Mouse (Mus musculus): ENCODE data around the gene Slc25a30. TPM values are rescaled to one million over a fixed set of nuclear protein-coding genes. Genes with fewer than 3 reads are reported as not detected.

The Slc25a30 gene
- polyA plus RNA-seq, 1 experiment from 2014 or later: 5.3 TPM

DNA sequence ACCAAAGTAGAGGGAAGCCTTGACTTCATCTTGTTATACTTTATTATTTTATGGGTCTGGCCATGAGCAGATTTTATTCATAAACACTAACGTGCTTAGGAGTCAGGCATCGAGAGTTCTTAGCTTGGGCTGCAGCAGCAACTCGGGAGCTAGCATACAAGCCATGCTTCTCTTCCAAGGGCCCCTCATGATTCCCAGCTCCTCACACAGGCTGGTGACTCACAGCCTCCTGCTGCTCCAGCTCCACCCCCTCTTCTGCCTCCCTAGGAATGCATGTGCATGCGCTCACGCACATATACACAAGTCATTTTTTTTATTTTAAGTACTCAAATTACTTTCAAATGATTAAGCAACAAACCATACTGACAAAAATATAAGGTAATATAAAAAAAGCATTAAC is 58.7 kb downstream of the Slc25a30 start:
- no peak overlapping the region for H3K27ac ChIP-seq
- H3K9me3 ChIP-seq: no peaks in the 10 kb centered on the region
- H3K4me3 ChIP-seq: no peak overlapping the region
- peaks cover 74% of the 10 kb centered on the region for H3K36me3 ChIP-seq
- ATAC-seq (ENCODE audit: low FRiP score, low read depth): no peak
- H3K4me2 ChIP-seq (replicated peaks): no peak overlapping the region
- no peaks in the 10 kb centered on the region for H3K4me1 ChIP-seq
- H3K27me3 ChIP-seq: no peaks in the 10 kb centered on the region
- H3K9ac ChIP-seq: no peak overlapping the region
- WGBS: 90% methylated on average over 5 of the region's 5 CpGs

DNA sequence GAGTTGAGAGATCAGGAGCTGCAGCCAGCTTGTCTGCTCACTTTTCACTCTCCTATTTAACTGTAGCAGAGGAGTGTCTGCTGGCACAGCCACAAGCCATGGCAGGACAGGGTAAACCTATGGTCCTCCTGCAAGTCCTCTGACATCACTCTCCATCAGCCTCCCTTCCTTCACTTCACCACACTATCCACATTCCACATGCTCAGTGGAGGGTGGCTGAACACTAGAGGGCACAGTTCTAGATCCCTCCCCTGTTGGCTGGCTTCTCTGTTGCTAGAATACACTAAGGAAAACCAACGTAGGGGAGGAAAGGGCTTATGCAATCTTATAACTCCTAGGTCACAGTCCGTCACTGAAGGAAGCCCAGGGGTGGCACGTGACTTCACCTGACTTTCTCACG is 59.8 kb downstream of the Slc25a30 start:
- WGBS: 70% methylated on average over 4 of the region's 4 CpGs
- no peak for ATAC-seq (ENCODE audit: low FRiP score, low read depth)
- peaks cover 72% of the 10 kb centered on the region for H3K36me3 ChIP-seq

DNA sequence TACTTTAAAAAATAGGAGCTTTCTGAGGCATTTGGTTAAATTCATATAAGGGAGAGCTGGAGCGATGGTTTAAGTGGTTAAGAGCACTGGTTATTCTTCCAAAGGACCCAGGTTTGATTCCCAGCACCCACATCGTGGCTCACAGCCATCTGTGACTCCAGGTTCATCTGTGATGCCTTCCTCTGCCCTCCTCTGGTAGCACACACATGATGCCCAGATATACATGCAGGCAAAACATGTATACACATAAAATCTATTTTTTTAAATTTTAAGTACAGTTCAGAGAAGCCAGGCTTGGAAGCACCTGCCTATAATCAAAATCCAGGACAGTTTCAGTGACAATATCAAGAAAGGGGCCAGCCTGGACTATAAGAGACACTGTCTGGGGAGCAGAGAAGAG is 64.0 kb downstream of the Slc25a30 start:
- ATAC-seq (ENCODE audit: low FRiP score, low read depth): no peak
- Histone ChIP-seq H3K9ac (no peak overlapping the region), H3K4me3 (no peak overlapping the region), H3K27me3 (no peaks in the 10 kb centered on the region), H3K9me3 (no peaks in the 10 kb centered on the region), H3K36me3 (peaks cover 73% of the 10 kb centered on the region), H3K4me2 (replicated peaks) (no peak overlapping the region), H3K27ac (no peak overlapping the region), H3K4me1 (no peaks in the 10 kb centered on the region)
- WGBS: 87% methylated on average over 2 of the region's 2 CpGs

More for the DNA sequence above, 59.8 kb downstream of the Slc25a30 start:
- Histone ChIP-seq H3K4me1 (no peaks in the 10 kb centered on the region), H3K9ac (no peak overlapping the region), H3K9me3 (no peaks in the 10 kb centered on the region), H3K4me2 (replicated peaks) (no peak overlapping the region), H3K27ac (no peak overlapping the region), H3K4me3 (no peak overlapping the region), H3K27me3 (no peaks in the 10 kb centered on the region)

DNA sequence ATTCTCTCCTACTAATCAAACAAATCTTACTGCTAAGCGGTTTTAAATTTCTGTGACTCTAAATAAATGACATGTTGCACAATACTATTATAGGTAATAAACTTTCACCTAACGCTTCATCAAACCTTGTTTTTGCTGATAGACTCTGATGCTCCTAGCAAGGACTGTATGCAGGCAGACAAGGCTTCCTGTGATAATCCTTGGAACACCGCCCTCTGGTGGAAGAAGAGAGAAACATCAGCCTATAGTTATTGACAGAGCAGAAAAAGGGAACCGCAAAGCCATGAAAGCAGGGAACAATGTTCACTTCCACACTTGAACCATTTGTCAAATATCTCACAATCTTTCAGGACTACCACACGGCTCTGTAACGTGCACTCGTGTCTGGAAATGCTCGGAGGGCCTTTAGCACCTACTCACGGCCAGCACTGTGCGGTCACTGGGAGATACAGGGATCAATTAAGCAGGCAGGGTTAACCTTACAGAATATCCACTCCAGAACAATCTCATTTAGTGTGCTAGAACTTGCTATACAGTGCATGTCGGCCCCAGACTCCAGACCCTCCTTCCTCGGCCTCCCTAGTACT is 64.8 kb downstream of the Slc25a30 start:
- Histone ChIP-seq H3K9ac (no peak overlapping the region), H3K9me3 (no peaks in the 10 kb centered on the region), H3K27ac (no peak overlapping the region), H3K4me3 (no peak overlapping the region), H3K27me3 (no peaks in the 10 kb centered on the region), H3K4me2 (replicated peaks) (no peak overlapping the region), H3K4me1 (no peaks in the 10 kb centered on the region), H3K36me3 (peaks cover 72% of the 10 kb centered on the region)
- WGBS: 59% methylated on average over 12 of the region's 12 CpGs
- no peak; the same call in 1 of the 2 replicates for ATAC-seq (ENCODE audit: low FRiP score, low read depth)

DNA sequence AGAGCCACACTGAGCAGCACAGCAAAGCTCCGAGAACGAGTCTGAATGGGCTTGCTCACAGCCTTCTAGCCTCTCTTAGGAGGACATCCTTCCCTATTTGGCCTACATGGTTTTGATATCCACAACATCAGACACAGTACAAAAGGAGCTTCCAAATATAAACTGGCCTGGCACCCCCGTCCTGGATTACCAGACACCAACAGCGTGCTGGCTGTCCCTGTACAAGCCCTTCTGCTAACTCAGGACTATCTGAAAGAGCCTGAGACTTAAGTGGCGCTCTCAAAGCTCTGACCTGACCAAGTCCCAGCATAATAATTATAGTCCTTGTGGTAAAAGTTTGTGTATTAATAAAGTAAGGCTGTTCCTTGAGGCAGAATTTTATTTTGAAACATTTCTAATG is 66.7 kb downstream of the Slc25a30 start:
- WGBS: 89% methylated on average over 5 of the region's 5 CpGs

DNA sequence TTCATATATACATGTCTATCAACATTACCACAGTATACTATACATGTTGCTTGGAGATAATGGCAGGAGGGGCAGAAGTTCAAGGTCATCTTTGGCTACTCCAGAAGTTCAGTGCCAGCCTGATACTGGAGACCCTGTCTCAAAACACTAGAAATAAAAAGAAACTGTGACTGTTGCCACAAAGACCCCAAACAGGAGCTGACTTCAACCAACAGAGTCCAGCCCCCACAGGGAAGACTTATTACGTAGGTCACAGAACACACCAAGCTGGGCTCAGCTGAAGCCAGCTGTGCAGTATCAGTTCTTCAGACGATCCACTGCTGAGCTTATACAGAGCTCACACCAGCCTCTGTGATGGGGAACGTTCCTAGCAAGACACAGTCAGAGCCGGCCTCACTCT is 70.4 kb downstream of the Slc25a30 start:
- Histone ChIP-seq H3K27ac (no peak overlapping the region), H3K9me3 (no peaks in the 10 kb centered on the region), H3K9ac (no peak overlapping the region), H3K4me1 (no peaks in the 10 kb centered on the region), H3K4me3 (no peak overlapping the region), H3K27me3 (no peaks in the 10 kb centered on the region), H3K36me3 (peaks cover 85% of the 10 kb centered on the region), H3K4me2 (replicated peaks) (no peak overlapping the region)
- WGBS: 88% methylated on average over 4 of the region's 4 CpGs
- ATAC-seq (ENCODE audit: low FRiP score, low read depth): no peak

More for the DNA sequence above, 66.7 kb downstream of the Slc25a30 start:
- Histone ChIP-seq H3K9ac (no peak overlapping the region), H3K36me3 (peaks cover 74% of the 10 kb centered on the region), H3K4me3 (no peak overlapping the region), H3K9me3 (no peaks in the 10 kb centered on the region), H3K4me1 (no peaks in the 10 kb centered on the region), H3K4me2 (replicated peaks) (no peak overlapping the region), H3K27ac (no peak overlapping the region), H3K27me3 (no peaks in the 10 kb centered on the region)
- ATAC-seq (ENCODE audit: low FRiP score, low read depth): no peak

DNA sequence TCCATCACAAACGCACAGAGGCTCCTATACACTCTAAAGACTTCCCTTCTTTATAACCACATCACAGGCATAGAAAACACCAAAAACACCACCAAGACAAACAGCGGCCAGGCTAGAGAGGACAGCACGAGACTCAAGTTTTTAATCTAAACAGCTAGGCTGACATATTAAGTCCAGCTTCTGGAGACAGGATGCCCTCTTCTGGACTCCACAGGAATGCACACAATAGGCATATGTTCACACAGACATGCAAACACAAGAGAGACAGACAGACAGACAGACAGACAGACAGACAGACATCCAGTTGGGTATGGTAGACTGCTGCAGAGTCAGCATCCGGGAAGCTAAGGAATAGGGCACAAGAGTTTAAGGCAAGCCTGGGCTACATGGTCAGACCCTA is 73.2 kb downstream of the Slc25a30 start:
- Histone ChIP-seq H3K4me1 (no peaks in the 10 kb centered on the region), H3K4me3 (no peak overlapping the region), H3K36me3 (peaks cover 87% of the 10 kb centered on the region), H3K27ac (no peak overlapping the region), H3K9me3 (no peaks in the 10 kb centered on the region), H3K4me2 (replicated peaks) (no peak overlapping the region), H3K27me3 (no peaks in the 10 kb centered on the region), H3K9ac (no peak overlapping the region)
- no peak for ATAC-seq (ENCODE audit: low FRiP score, low read depth)
- 85% methylated on average over 4 of the region's 4 CpGs for WGBS

DNA sequence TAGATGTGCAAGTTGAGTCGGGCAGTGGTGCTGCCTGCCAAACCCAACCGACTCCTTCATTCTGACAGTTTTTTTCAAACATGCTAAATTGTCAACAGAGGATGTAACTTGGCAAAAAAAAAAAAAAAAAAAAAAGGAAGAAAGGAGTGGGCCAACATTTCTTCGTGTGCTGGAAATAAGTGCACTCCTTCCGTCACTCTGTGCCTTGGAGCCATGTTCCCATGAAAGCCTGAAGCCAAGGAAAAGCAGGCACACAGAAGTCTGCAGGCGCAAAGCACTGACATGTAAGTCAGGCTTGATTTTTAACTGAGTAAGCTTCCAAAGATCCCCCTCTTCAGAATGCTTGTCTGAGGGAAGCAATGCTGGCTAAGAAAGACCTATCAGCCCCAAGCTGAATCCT is 74.2 kb downstream of the Slc25a30 start:
- H3K36me3 ChIP-seq: peaks cover 85% of the 10 kb centered on the region
- H3K4me2 ChIP-seq (replicated peaks): no peak overlapping the region
- H3K9me3 ChIP-seq: no peaks in the 10 kb centered on the region

DNA sequence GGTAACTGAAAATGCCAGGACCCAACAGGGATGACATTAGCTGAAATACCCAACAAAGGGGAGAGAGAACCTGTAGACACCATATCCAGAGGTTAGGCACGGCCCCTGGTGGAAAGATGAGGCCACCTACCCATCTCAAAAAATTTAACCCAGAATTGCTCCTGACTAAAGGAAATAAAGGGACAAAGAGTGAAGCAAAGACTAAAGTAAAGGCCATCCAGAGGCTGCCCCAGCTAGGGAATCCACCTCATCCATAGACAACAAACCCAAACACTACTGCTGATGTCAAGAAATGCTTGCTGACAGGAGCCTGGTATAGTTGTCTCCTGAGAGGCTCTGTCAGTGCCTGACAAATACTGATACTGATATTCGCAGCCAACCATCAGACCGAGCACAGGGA is 75.1 kb downstream of the Slc25a30 start:
- ATAC-seq (ENCODE audit: low FRiP score, low read depth): no peak
- no peak overlapping the region for H3K4me2 ChIP-seq (replicated peaks)
- no peak overlapping the region for H3K9ac ChIP-seq
- no peaks in the 10 kb centered on the region for H3K27me3 ChIP-seq
- WGBS: 100% methylated on average over 3 of the region's 3 CpGs
- H3K27ac ChIP-seq: no peak overlapping the region
- H3K36me3 ChIP-seq: peaks cover 82% of the 10 kb centered on the region
- no peaks in the 10 kb centered on the region for H3K9me3 ChIP-seq
- no peaks in the 10 kb centered on the region for H3K4me1 ChIP-seq
- H3K4me3 ChIP-seq: no peak overlapping the region

More for the DNA sequence above, 74.2 kb downstream of the Slc25a30 start:
- H3K4me3 ChIP-seq: no peak overlapping the region
- 91% methylated on average over 5 of the region's 5 CpGs for WGBS
- no peaks in the 10 kb centered on the region for H3K4me1 ChIP-seq
- no peak overlapping the region for H3K9ac ChIP-seq
- no peak for ATAC-seq (ENCODE audit: low FRiP score, low read depth)
- H3K27ac ChIP-seq: no peak overlapping the region
- H3K27me3 ChIP-seq: no peaks in the 10 kb centered on the region

Other genes starting within 250 kb of the Slc25a30 start
- not detected in 2 replicates for gene Spert, start 193.9 kb downstream of the Slc25a30 start, polyA plus RNA-seq (2015; fragmentation: Nextera tagmentation; extraction: Ambion mirVana)
- gene Erich6b, start 144.8 kb downstream of the Slc25a30 start, polyA plus RNA-seq (2015; fragmentation: Nextera tagmentation; extraction: Ambion mirVana): not detected in 2 replicates
- gene Cog3, start 32.5 kb downstream of the Slc25a30 start, polyA plus RNA-seq (2015; fragmentation: Nextera tagmentation; extraction: Ambion mirVana): 24.2 and 24.4 TPM in 2 replicates
- 1,027 and 1,051 TPM in 2 replicates for gene Tpt1, start 58.1 kb upstream of the Slc25a30 start, polyA plus RNA-seq (2015; fragmentation: Nextera tagmentation; extraction: Ambion mirVana)
- 1.4 and 1.6 TPM in 2 replicates for gene Kctd4, start 168.0 kb upstream of the Slc25a30 start, polyA plus RNA-seq (2015; fragmentation: Nextera tagmentation; extraction: Ambion mirVana)
- 41.4 TPM in 2 replicates for gene Gtf2f2, start 223.8 kb upstream of the Slc25a30 start, polyA plus RNA-seq (2015; fragmentation: Nextera tagmentation; extraction: Ambion mirVana)

Measured in limb, embryonic 13.5 days (tissue).